Mouse (Mus musculus) forebrain, embryonic 13.5 days (tissue): Measurements from ENCODE around the gene Galnt6. TPM values are rescaled to one million over a fixed set of nuclear protein-coding genes. Genes with fewer than 3 reads are reported as not detected.
A peak's percentile ranks its signal among the peaks of the same experiment; 100 is the strongest.
"Not testable (repeated sequence)": the region's sequence is repeated elsewhere in the genome, so short reads cannot be mapped to it uniquely, and the experiment has no call there.

Experiments used
- ATAC-seq: fragments of 200-750 bp; cut with Nextera tagmentation; 2 replicates; pipeline ENCODE4 v1.8.0; 2017
- H3K27ac ChIP-seq: fragments of 300-500 bp; sonication (generic); 2 replicates; pipeline ENCODE4 v1.5.1; 2015; ENCODE audit warnings: inconsistent platforms, mild to moderate bottlenecking, moderate library complexity
- H3K27me3 ChIP-seq: fragments of 300-500 bp; sonication (generic); 2 replicates; pipeline ENCODE4 v1.6.1; 2015; ENCODE audit warnings: mild to moderate bottlenecking, inconsistent platforms
- H3K36me3 ChIP-seq: fragments of 300-500 bp; sonication (generic); 2 replicates; pipeline ENCODE4 v1.6.1; 2015; ENCODE audit warnings: mild to moderate bottlenecking, inconsistent platforms; ENCODE audit not compliant: poor library complexity, severe bottlenecking
- H3K4me1 ChIP-seq: fragments of 300-500 bp; sonication (generic); 2 replicates; pipeline ENCODE4 v1.6.1; 2015; ENCODE audit warnings: inconsistent platforms
- H3K4me2 ChIP-seq: fragments of 300-500 bp; sonication (generic); 2 replicates; pipeline ENCODE4 v1.6.1; 2015; ENCODE audit warnings: inconsistent platforms, mild to moderate bottlenecking, moderate library complexity
- H3K4me3 ChIP-seq: fragments of 300-500 bp; sonication (generic); 2 replicates; pipeline ENCODE4 v1.5.1; 2015; ENCODE audit warnings: mild to moderate bottlenecking, inconsistent platforms
- H3K9ac ChIP-seq: fragments of 300-500 bp; sonication (generic); 2 replicates; pipeline ENCODE4 v1.6.1; 2015; ENCODE audit warnings: mild to moderate bottlenecking, inconsistent platforms
- H3K9me3 ChIP-seq: fragments of 300-500 bp; sonication (generic); replicated peaks from 2 replicates; pipeline ENCODE4 v1.6.1; 2016; ENCODE audit warnings: inconsistent platforms
- WGBS: fragments of 180-500 bp; shearing (Covaris S2); methylation state at CpG from one replicate; pipeline ENCODE4 v1.1.7; 2015; 5-methylcytosine and 5-hydroxymethylcytosine counted together
- polyA plus RNA-seq: library from polyadenylated mRNA; unstranded; fragments of >200 nt; fragmentation: Nextera tagmentation; extraction: Ambion mirVana; gene quantifications from 2 replicates; pipeline ENCODE4 v1.2.1, GENCODE M21; 2015

The Galnt6 gene
- 0.06 and 0.10 TPM in 2 replicates for polyA plus RNA-seq

DNA sequence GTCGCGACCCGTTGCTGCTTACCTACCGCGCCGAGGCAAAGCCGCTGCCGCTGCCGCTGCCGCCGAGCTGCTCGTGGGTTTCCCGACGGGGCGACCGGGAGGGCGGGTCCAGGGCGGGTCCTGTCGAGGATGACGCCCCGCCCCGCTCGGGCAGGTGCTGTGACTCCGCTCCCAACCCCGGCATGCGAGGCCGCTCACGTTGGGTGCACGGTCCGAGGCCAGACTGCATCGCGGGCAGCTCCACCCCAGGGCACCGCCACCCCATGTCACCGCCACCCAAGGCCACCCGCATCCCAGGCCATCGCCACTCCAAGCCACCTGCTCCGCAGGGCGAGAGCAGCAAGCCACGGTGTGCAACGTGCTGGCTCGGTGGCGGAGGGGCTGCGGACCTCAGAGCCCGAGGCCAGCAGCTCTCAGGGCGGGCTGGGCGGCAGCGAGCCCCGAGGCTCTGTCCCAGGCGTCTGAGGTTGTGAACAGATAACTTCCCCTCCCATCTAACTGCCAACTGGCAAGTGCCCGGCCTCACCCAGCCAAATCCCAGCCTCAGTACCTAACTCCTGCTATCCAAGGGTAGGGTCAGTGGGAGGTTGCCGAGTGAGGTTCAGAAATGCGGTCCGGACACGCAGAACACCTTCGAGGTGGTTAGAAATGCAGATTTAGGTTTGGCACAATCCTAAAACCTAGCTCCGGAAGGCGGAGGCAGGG, at the start of gene Galnt6:
Gene Galnt6 (minus strand): TSS at position 96 of the 705 bp plus-strand sequence.
- peak within 1 kb of the TSS; percentile 56 for H3K9ac ChIP-seq
- H3K4me2 ChIP-seq = peak within 1 kb of the TSS; percentile 64
- no peaks in the 10 kb centered on the region for H3K9me3 ChIP-seq
- ATAC-seq = no peak
- no peak within 1 kb of the TSS for H3K27ac ChIP-seq
- peak within 1 kb of the TSS; percentile 40 for H3K4me3 ChIP-seq
- peaks cover 46% of the 10 kb centered on the region for H3K27me3 ChIP-seq
- WGBS = 3% methylated on average over 53 of the region's 57 CpGs
- H3K4me1 ChIP-seq = peaks cover 10% of the 10 kb centered on the region
- no peaks in the 10 kb centered on the region for H3K36me3 ChIP-seq

DNA sequence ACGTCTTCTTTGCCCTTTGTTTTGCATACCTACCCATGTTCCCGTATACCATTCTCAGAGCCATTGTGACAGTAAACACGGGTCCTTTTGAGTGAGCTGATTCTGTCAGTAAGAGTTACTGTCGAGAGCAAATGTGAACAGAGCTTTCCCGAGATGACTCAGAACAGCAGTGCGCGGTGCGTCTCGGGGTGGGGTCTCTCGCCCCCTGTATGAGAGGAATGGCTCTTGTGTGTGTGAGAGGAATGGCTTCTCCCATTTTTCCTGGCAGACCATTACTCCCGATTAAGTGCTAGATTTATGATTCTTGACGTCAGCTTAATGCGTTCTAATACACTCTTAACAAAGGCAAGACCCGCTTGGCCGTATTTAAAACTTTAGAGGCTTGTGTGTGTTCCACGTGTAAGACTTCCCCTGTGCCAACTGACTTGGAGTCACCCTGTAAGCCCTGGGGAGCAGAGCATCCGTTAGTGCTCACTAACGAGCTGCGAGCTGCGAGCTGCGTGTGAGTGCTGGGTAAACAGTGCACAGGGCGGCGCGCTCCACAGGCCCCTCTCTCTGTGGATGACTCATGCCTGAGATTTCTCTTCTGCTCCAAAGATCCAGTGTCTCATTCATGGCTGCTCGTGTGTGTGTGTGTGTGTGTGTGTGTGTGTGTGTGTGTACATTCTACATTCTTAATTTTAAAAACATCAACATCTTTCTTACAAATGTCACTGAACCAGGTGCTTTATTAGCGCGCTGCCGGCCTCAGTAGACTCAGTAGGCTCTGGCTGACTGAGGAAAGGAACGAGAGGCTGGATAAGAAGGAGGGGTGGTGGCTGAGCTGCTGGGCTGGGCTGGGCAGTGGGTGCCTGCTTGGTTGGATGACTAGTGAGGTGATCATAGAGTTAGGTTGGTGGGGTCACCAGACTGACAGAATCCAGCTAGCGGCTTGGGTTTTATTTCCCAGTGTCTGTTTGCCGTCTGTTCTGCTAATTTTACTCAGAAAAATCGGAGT, 48.1 kb upstream of the Galnt6 start:
- no peaks in the 10 kb centered on the region for H3K36me3 ChIP-seq
- H3K27me3 ChIP-seq = no peaks in the 10 kb centered on the region
- WGBS = 63% methylated on average over 32 of the region's 32 CpGs
- H3K4me2 ChIP-seq = no peak overlapping the region
- 0 out of 2 replicates have a peak, but pooled peaks have one; percentile 27 for ATAC-seq
- H3K27ac ChIP-seq = 0 out of 2 replicates have a peak overlapping the region, but pooled peaks have one; percentile 15
- no peak overlapping the region for H3K4me3 ChIP-seq
- H3K9me3 ChIP-seq = no peaks in the 10 kb centered on the region
- H3K4me1 ChIP-seq = peaks cover 19% of the 10 kb centered on the region
- no peak overlapping the region for H3K9ac ChIP-seq

DNA sequence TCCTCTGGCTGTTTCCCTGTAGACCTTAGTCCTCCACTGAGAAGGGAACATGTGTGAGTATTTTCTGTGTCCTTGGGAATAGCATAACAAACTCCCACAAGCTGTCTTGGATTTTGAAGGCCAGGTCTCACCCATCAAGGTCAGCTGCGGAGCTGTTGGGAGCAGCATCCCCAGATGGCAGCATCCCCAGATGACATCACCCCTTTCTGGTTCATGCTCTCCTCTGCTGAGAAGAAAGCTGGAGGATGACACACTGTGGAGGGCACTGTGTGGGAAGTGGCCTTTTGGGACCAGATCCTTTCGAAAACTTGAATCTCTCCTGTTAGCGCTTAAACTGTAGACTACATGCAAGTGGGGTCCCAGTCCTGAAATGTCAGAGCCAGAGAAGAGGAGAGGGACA, 47.2 kb upstream of the Galnt6 start:
- ATAC-seq = no peak

DNA sequence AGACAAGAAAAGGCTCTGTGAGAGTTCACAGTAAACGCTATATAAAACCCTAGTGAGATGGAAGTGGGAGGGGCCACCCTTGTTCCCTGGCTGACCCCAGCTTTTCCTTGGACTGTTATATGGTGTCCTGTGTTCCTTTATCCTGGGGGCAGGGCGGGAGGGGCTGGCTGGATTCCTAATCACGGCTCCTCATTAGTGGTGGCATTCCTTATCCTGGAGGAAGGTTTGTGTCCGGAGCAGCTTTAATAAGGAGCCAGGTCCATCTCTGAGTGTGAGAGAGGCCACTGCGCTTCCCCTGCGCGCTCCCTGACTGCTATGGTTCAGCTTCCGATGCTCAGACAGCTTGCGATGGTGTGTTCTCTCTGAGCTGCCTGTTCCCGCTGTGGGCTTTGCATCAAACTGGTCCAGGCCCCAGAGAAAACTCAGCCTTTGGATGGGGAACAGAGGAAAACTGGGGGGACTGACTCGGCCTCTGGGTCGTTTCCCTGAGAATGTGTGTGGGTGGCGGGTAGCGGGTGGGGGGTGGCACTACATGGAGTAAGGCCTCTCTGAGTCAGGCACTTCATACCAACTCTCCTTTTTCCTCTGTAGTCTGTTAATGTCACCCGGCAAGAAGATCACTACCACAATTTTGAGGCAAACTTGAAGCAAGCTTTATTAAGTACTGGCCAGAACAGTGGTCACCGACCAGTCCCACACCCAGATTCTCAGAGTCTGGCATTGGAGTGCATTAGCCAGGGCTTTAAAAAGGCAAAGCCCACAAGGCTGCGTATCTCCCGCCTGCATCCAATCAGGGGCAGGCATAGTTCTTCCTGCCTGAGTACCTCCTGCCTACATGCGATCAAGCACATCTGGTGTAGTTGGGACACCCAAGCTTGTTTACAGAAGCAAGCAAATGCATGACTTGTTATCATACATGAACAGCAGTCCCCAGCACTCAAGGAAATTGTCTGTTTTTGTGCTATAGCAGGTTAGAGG, 46.3 kb upstream of the Galnt6 start:
- 0 out of 2 replicates have a peak, but pooled peaks cover under 1% of the 10 kb centered on the region for H3K36me3 ChIP-seq
- no peak for ATAC-seq
- H3K9ac ChIP-seq = no peak overlapping the region
- no peaks in the 10 kb centered on the region for H3K27me3 ChIP-seq
- 35% methylated on average over 19 of the region's 19 CpGs for WGBS
- H3K4me3 ChIP-seq = no peak overlapping the region
- no peak overlapping the region for H3K27ac ChIP-seq
- H3K4me2 ChIP-seq = no peak overlapping the region
- no peaks in the 10 kb centered on the region for H3K9me3 ChIP-seq
- H3K4me1 ChIP-seq = peaks cover 18% of the 10 kb centered on the region

More for the DNA sequence above, 47.2 kb upstream of the Galnt6 start:
- Histone ChIP-seq H3K27ac (no peak overlapping the region), H3K9ac (no peak overlapping the region), H3K9me3 (no peaks in the 10 kb centered on the region), H3K4me1 (peaks cover 19% of the 10 kb centered on the region), H3K4me3 (no peak overlapping the region), H3K36me3 (no peaks in the 10 kb centered on the region), H3K27me3 (no peaks in the 10 kb centered on the region), H3K4me2 (no peak overlapping the region)
- 96% methylated on average over 3 of the region's 3 CpGs for WGBS

DNA sequence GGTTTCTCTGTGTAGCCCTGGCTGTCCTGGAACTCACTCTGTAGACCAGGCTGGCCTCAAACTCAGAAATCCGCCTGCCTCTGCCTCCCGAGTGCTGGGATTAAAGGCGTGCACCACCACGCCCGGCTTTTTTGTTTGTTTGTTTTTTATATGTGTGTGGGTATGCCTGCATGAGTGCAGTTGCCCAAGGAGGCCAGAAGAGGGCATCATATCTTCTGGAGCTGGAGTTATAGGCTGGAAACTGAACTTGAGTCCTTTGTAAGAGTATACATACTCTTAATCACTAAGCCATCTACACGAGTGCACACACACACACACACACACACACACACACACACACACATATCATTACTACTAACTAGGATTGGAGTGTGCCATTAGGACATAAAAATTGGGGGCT, 44.7 kb upstream of the Galnt6 start:
- H3K27ac ChIP-seq, H3K4me2 ChIP-seq, H3K27me3 ChIP-seq, H3K4me1 ChIP-seq, ATAC-seq, H3K9ac ChIP-seq, H3K36me3 ChIP-seq, H3K4me3 ChIP-seq, H3K9me3 ChIP-seq: not testable (repeated sequence)
- WGBS = 96% methylated on average over 6 of the region's 6 CpGs

DNA sequence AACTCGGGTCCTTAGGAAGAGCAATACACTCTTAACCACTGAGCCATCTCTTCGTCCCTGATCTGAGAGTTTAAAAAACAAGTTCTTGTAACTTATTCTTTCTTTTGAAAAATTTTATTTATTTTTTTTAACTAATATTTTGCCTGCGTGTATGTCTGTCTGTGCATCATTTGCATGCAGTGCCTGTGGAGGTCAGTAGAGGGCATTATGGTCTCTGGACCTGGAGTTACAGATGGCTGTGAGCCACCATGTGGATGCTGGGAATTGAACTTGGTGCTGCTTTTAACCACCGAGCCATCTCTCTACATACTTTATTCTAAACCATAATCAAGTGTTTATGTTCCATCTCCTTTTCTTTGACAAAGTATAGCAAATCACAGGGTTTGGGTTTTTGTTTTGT, 43.5 kb upstream of the Galnt6 start:
- ATAC-seq = no peak
- Histone ChIP-seq H3K4me3 (no peak overlapping the region), H3K4me1 (peaks cover 8% of the 10 kb centered on the region), H3K27ac (no peak overlapping the region), H3K27me3 (no peaks in the 10 kb centered on the region), H3K9me3 (no peaks in the 10 kb centered on the region), H3K4me2 (no peak overlapping the region), H3K36me3 (peaks cover 19% of the 10 kb centered on the region), H3K9ac (no peak overlapping the region)
- WGBS = 89% methylated on average over 4 of the region's 4 CpGs

DNA sequence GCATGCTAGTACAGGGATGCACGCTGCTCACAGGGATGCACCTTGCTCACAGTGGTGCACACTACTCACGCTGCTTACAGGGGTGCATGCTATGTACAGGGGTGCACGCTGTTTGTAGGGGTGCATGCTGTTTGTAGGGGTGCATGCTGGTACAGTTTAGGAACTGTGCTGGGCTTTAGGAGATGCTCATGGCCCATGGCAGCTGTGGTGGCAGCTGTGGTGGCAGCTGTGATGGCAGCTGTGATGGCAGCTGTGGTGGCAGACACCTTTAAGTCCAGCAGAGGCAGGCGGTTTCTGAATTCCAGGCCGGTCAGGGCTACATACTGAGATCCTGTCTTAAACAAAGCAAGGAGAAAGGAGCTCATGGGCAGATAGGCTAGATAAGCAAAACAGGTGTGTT, 41.2 kb upstream of the Galnt6 start:
- Histone ChIP-seq H3K9ac (no peak overlapping the region), H3K4me1 (peaks cover 4% of the 10 kb centered on the region), H3K36me3 (peaks cover 28% of the 10 kb centered on the region), H3K27ac (no peak overlapping the region), H3K27me3 (no peaks in the 10 kb centered on the region), H3K4me3 (no peak overlapping the region), H3K4me2 (no peak overlapping the region), H3K9me3 (no peaks in the 10 kb centered on the region)
- no peak for ATAC-seq
- WGBS = 96% methylated on average over 5 of the region's 5 CpGs

DNA sequence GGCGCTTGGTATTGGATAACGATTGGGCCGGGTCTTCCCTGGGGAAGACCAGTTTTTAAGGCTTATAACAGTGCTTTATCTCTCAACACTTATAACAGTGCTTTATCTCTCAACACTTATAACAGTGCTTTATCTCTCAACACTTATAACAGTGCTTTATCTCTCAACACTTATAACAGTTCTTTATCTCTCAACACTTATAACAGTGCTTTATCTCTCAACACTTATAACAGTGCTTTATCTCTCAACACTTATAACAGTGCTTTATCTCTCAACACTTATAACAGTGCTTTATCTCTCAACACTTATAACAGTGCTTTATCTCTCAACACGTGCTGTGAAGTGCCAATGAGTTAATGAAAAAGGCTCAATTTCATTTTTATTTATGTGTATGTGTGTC, 39.8 kb upstream of the Galnt6 start:
- not testable (repeated sequence) for ATAC-seq
- 90% methylated on average over 4 of the region's 4 CpGs for WGBS

DNA sequence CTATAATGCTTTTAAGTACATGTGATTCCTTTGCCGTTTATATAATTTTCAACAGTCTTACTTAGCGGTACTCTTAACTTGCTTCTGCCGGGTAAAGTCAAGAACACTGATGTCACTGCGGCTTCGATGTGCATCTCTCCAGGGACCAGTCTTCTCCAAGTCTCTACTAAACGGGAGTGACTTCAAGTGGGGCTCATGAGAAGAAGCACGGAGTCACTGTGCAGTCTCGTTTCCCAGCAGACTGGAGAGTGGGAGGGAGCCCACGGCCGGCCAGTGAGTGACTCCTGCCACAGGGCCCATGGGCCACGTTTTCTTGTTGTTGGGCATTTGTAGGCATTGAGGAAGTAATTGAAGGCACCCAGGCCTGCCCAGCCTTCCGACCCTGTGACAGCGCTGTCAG, 38.7 kb upstream of the Galnt6 start:
- WGBS = 88% methylated on average over 13 of the region's 13 CpGs

More for the DNA sequence above, 39.8 kb upstream of the Galnt6 start:
- not testable (repeated sequence) for H3K4me3 ChIP-seq, H3K9me3 ChIP-seq, H3K4me2 ChIP-seq, H3K9ac ChIP-seq, H3K27ac ChIP-seq, H3K27me3 ChIP-seq, H3K4me1 ChIP-seq
- H3K36me3 ChIP-seq = peaks cover 32% of the 10 kb centered on the region

DNA sequence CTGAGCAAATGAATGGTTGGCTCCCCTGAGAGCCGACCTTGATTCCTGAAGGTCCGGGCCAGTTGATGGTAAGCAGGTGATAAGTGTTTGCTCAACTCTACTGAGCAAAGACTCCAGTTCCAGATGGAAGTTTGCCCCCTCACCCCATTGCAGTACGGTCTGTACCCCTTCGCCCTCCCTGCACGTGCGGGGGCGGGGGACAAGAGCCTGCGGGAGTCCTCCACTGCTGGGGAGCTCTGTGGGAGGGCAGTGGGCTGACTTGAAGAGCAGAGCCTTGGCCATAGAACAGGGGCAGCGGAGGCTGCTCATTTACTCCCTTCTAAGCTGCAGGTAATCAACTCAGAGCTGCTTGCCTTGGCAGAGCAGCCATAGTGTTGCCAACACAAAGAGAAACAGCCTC, 37.6 kb upstream of the Galnt6 start:
- no peak overlapping the region for H3K4me2 ChIP-seq
- H3K36me3 ChIP-seq = peaks cover 32% of the 10 kb centered on the region
- no peak overlapping the region for H3K9ac ChIP-seq
- 78% methylated on average over 9 of the region's 9 CpGs for WGBS
- H3K27me3 ChIP-seq = no peaks in the 10 kb centered on the region
- no peak for ATAC-seq
- H3K4me3 ChIP-seq = no peak overlapping the region
- no peak overlapping the region for H3K27ac ChIP-seq
- no peaks in the 10 kb centered on the region for H3K9me3 ChIP-seq
- H3K4me1 ChIP-seq = peaks cover 12% of the 10 kb centered on the region

More for the DNA sequence above, 38.7 kb upstream of the Galnt6 start:
- H3K4me1 ChIP-seq = peaks cover 5% of the 10 kb centered on the region
- no peaks in the 10 kb centered on the region for H3K27me3 ChIP-seq
- H3K4me2 ChIP-seq = no peak overlapping the region
- H3K4me3 ChIP-seq = no peak overlapping the region
- ATAC-seq = no peak
- H3K36me3 ChIP-seq = peaks cover 32% of the 10 kb centered on the region
- no peak overlapping the region for H3K27ac ChIP-seq
- no peaks in the 10 kb centered on the region for H3K9me3 ChIP-seq
- no peak overlapping the region for H3K9ac ChIP-seq

DNA sequence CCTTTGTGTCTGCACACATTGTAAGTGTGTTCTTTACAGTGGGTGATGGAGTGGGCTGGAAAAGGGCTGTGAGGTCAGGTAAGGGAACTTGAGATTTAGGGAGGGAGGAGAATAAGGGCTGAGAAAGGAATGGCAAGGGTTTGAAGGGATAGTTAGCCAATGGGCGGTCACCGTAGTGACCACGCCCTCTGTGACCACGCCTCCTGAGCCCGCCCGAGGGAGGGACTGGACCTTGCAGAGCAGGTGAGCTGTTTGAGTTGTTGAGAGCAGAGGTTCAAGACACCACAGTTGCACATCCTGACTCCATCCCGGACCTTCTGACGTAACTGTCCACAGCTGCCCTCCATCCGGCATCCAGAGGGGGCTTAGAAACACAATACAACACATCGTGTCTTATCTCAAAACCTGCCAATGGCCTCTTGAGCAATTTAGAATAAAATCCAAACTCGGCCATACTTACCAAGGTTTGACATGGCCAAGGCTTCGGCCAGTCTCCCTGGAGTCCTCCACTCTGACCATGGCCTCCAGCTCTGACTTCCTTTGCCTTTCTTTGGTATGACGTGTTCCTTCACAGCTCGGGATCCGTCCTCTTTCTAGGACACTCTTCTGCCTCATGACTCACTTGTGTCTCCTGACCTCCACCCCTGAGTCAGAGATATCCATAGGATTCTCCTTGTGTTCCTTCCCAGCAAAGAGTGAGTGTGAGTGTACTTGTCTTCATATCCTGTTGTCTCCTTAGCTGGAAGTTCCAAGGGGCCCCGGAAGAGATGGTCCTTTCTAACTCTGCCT, 35.2 kb upstream of the Galnt6 start:
- ATAC-seq = no peak
- 89% methylated on average over 16 of the region's 16 CpGs for WGBS
- no peaks in the 10 kb centered on the region for H3K27me3 ChIP-seq

More for the DNA sequence above, 35.2 kb upstream of the Galnt6 start:
- H3K4me2 ChIP-seq = no peak overlapping the region
- H3K9me3 ChIP-seq = no peaks in the 10 kb centered on the region
- no peak overlapping the region for H3K4me3 ChIP-seq
- H3K9ac ChIP-seq = no peak overlapping the region
- H3K27ac ChIP-seq = no peak overlapping the region
- H3K4me1 ChIP-seq = peaks cover 20% of the 10 kb centered on the region
- H3K36me3 ChIP-seq = peaks cover 25% of the 10 kb centered on the region
